Mouse (Mus musculus): ENCODE measurements around the gene Emsy. TPM values are rescaled to one million over a fixed set of nuclear protein-coding genes. Genes with fewer than 3 reads are reported as not detected.

Gene Emsy
- polyA plus RNA-seq, 1 experiment from 2014 or later = 19.6 TPM

Other genes with a start within 250 kb of the Emsy start
- 0.68 and 1.2 TPM in 2 replicates for gene Gucy2d, start 216.4 kb downstream of the Emsy start, polyA plus RNA-seq (2015; fragmentation: Nextera tagmentation; extraction: Ambion mirVana)
- 12.4 and 12.5 TPM in 2 replicates for gene Lrrc32, start 167.5 kb downstream of the Emsy start, polyA plus RNA-seq (2015; fragmentation: Nextera tagmentation; extraction: Ambion mirVana)
- 41.8 and 43.4 TPM in 2 replicates for gene Thap12, start 46.3 kb upstream of the Emsy start, polyA plus RNA-seq (2015; fragmentation: Nextera tagmentation; extraction: Ambion mirVana)
- gene Wnt11, start 178.3 kb upstream of the Emsy start, polyA plus RNA-seq (2015; fragmentation: Nextera tagmentation; extraction: Ambion mirVana) = 1.7 and 1.8 TPM in 2 replicates

All from intestine, embryonic 15.5 days (tissue).